Mouse (Mus musculus) liver, embryonic 14.5 days (tissue): Measurements from ENCODE around the gene Ipo4. TPM values are rescaled to one million over a fixed set of nuclear protein-coding genes. Genes with fewer than 3 reads are reported as not detected.

ENCODE experiments used
- ATAC-seq: fragments of 200-750 bp; cut with Nextera tagmentation; 2 replicates; pipeline ENCODE4 v1.8.0; 2017; ENCODE audit warnings: moderate number of reproducible peaks, mild to moderate bottlenecking, moderate library complexity; ENCODE audit not compliant: insufficient read depth
- DNase-seq, 3 experiments: peaks; one replicate each; pipeline ENCODE4 v3.0.0-alpha.2; 2012 to 2013; ENCODE audit warnings: low read depth in 3 of 3, low spot score in 3 of 3
- H3K27ac ChIP-seq: fragments of 300-500 bp; sonication (generic); 2 replicates; pipeline ENCODE4 v1.5.1; 2014; ENCODE audit warnings: moderate library complexity, mild to moderate bottlenecking, control low read depth, inconsistent platforms
- H3K27me3 ChIP-seq: fragments of 300-500 bp; sonication (generic); 2 replicates; pipeline ENCODE4 v1.6.1; 2014; ENCODE audit warnings: mild to moderate bottlenecking, low read length, moderate library complexity; ENCODE audit not compliant: control insufficient read depth, insufficient read depth
- H3K36me3 ChIP-seq: fragments of 300-500 bp; sonication (generic); replicated peaks from 2 replicates; pipeline ENCODE4 v1.6.1; 2014; ENCODE audit warnings: low read depth; ENCODE audit not compliant: control insufficient read depth, insufficient read depth
- H3K4me1 ChIP-seq, 2 experiments: fragments of 200-500 bp in 1 of 2; fragments of 300-500 bp in 1 of 2; sonication (generic) in 1 of 2; replicated peaks; 2 replicates each; pipeline ENCODE4 v1.6.1; 2012 to 2014; ENCODE audit warnings: antibody characterized with exemption in 1 of 2, inconsistent platforms in 1 of 2, low read length in 1 of 2; ENCODE audit not compliant: control insufficient read depth in 2 of 2, insufficient read depth in 2 of 2
- H3K4me2 ChIP-seq: fragments of 300-500 bp; sonication (generic); 2 replicates; pipeline ENCODE4 v1.6.1; 2014; ENCODE audit warnings: low read depth, mild to moderate bottlenecking, control low read depth, moderate library complexity
- H3K4me3 ChIP-seq, 2 experiments: fragments of 200-500 bp in 1 of 2; fragments of 300-500 bp in 1 of 2; sonication (generic) in 1 of 2; 2 replicates each; pipeline ENCODE4 v1.5.1; 2012 to 2014; ENCODE audit warnings: low read depth in 2 of 2, low read length in 2 of 2, mild to moderate bottlenecking in 2 of 2, control low read depth in 1 of 2, inconsistent platforms in 1 of 2, moderate library complexity in 1 of 2; ENCODE audit not compliant: insufficient read depth in 1 of 2
- H3K9ac ChIP-seq: fragments of 300-500 bp; sonication (generic); replicated peaks from 2 replicates; pipeline ENCODE4 v1.6.1; 2014; ENCODE audit warnings: mild to moderate bottlenecking, control low read depth, moderate library complexity
- H3K9me3 ChIP-seq: fragments of 300-500 bp; sonication (generic); 2 replicates; pipeline ENCODE4 v1.6.1; 2016; ENCODE audit warnings: low read length, mixed read lengths; ENCODE audit not compliant: control insufficient read depth
- CTCF ChIP-seq: IDR thresholded peaks from 2 replicates; pipeline ENCODE4 v1.5.1; 2016; ENCODE audit warnings: antibody characterized with exemption, low read depth, control low read depth
- EP300 ChIP-seq: IDR thresholded peaks from 2 replicates; pipeline ENCODE4 v1.6.1; 2016; ENCODE audit warnings: antibody characterized with exemption, low read depth
- WGBS: fragments of 180-500 bp; shearing (Covaris S2); extraction: QIAGEN DNeasy Blood & Tissue Kit; methylation state at CpG from one replicate; pipeline ENCODE4 v1.1.7; 2014; ENCODE audit not compliant: insufficient replicate concordance; 5-methylcytosine and 5-hydroxymethylcytosine counted together
- polyA plus RNA-seq, 2 experiments: library from polyadenylated mRNA; depleted of rRNA in 1 of 2; stranded (reverse) in 1 of 2; unstranded in 1 of 2; fragments of >200 nt; fragmentation: Nextera tagmentation in 1 of 2; extraction: Ambion mirVana in 1 of 2; gene quantifications; 2 replicates each; pipeline versions ENCODE4 v1.2.1 to v1.2.3; 2012 to 2014

Ipo4 gene
- polyA plus RNA-seq, 2 experiments = 22.6 to 27.6 TPM

- H3K4me1 ChIP-seq = peaks cover 0 to 3% of the 10 kb centered on the region in 2 experiments; a peak in 1 of 4 replicates
- H3K4me3 ChIP-seq = peak overlapping the region; percentile 59 to 60
- TF ChIP-seq CTCF (no peak), EP300 (no peak)
- no peak for DNase-seq
- WGBS = 4% methylated on average over 23 of the region's 23 CpGs
- no peak overlapping the region for H3K27ac ChIP-seq
- no peaks in the 10 kb centered on the region for H3K27me3 ChIP-seq
- peak; percentile 48 for ATAC-seq
- peak overlapping the region; percentile 39 for H3K9ac ChIP-seq
- peaks cover 43% of the 10 kb centered on the region for H3K36me3 ChIP-seq
- no peaks in the 10 kb centered on the region for H3K9me3 ChIP-seq
- peak overlapping the region; percentile 80 for H3K4me2 ChIP-seq
Observed at GRCm38 (mm10) chr14:55634874-55635522, 759 bp downstream of the Ipo4 start.

GRCm38 (mm10) chr14:55629312-55629711 lies 6.4 kb downstream of the Ipo4 start:
- Histone ChIP-seq H3K9me3 (no peaks in the 10 kb centered on the region), H3K4me1 (peaks cover 0 to 3% of the 10 kb centered on the region in 2 experiments; a peak in 1 of 4 replicates), H3K36me3 (peaks cover 35% of the 10 kb centered on the region), H3K27me3 (no peaks in the 10 kb centered on the region), H3K4me3 (no peak overlapping the region), H3K9ac (no peak overlapping the region), H3K4me2 (no peak overlapping the region), H3K27ac (no peak overlapping the region)
- TF ChIP-seq EP300 (no peak), CTCF (peak; percentile 96)
- no peak; the same call in 1 of the 2 replicates for ATAC-seq
- 30% methylated on average over 5 of the region's 5 CpGs for WGBS
- no peak for DNase-seq

GRCm38 (mm10) chr14:55628077-55628827 lies 7.5 kb downstream of the Ipo4 start:
- H3K4me2 ChIP-seq = no peak overlapping the region
- peaks cover 35% of the 10 kb centered on the region for H3K36me3 ChIP-seq
- H3K4me3 ChIP-seq = no peak overlapping the region
- DNase-seq = no peak
- no peak overlapping the region for H3K27ac ChIP-seq
- peaks cover 0 to 3% of the 10 kb centered on the region in 2 experiments; a peak in 1 of 4 replicates for H3K4me1 ChIP-seq
- WGBS = 72% methylated on average over 27 of the region's 27 CpGs
- no peak for TF ChIP-seq EP300
- TF ChIP-seq CTCF = no peak
- H3K9me3 ChIP-seq = no peaks in the 10 kb centered on the region
- peak; percentile 39; the same call in 1 of the 2 replicates for ATAC-seq
- no peaks in the 10 kb centered on the region for H3K27me3 ChIP-seq
- H3K9ac ChIP-seq = no peak overlapping the region

- DNase-seq = peak; percentile 44 to 53 (median 48)
- H3K4me1 ChIP-seq = peaks cover 19 to 25% of the 10 kb centered on the region in 2 experiments
- TF ChIP-seq EP300 = peak; percentile 61; the same call in 1 of the 2 replicates
- TF ChIP-seq CTCF = no peak
Observed at GRCm38 (mm10) chr14:55618486-55619195, 17.1 kb downstream of the Ipo4 start.

More at GRCm38 (mm10) chr14:55618486-55619195, 17.1 kb downstream of the Ipo4 start:
- Histone ChIP-seq H3K27me3 (no peaks in the 10 kb centered on the region), H3K4me2 (peak overlapping the region; percentile 69), H3K27ac (no peak overlapping the region; the same call in 1 of the 2 replicates), H3K36me3 (no peaks in the 10 kb centered on the region), H3K4me3 (peak overlapping the region; percentile 30 to 37), H3K9ac (peak overlapping the region; percentile 49), H3K9me3 (no peaks in the 10 kb centered on the region)
- 17% methylated on average over 22 of the region's 22 CpGs for WGBS
- ATAC-seq = peak; percentile 50
